12 mouse cellular contexts compared by ENCODE assay signal in genomic region chr17:16176782-16177510, GRCm38 (mm10).
DNase-seq lines count a peak whose midpoint lies in the region; ATAC-seq and TF ChIP-seq lines count a peak whose summit lies in the region.
"Had no signal": no experiment of that assay in that cellular context is flagged by ENCODE, and none has a peak within 500 bp of the region (broad histone marks: within the 10 kb centered on the region; RNA-seq: fewer than 3 reads in every experiment).

No protein-coding gene starts in this region.

- 0 out of 2 replicates have a peak, but pooled peaks have one; percentile 46 for ATAC-seq in forebrain, embryonic 11.5 days (replicated peaks; ENCODE audit: low FRiP score)
- no peak for ATAC-seq in forebrain, embryonic 15.5 days (replicated peaks)
- ATAC-seq in lung, embryonic 14.5 days (ENCODE audit: insufficient read depth) = peak; percentile 41; the same call in 1 of the 2 replicates
- ATAC-seq: liver, postnatal 0 days had no signal

- H3K9me3 ChIP-seq in forebrain, embryonic 11.5 days (ENCODE audit: control insufficient read depth, low read length) = no peaks in the 10 kb centered on the region
- no peaks in the 10 kb centered on the region for H3K9me3 ChIP-seq in forebrain, embryonic 15.5 days
- no peaks in the 10 kb centered on the region for H3K9me3 ChIP-seq in lung, embryonic 14.5 days (ENCODE audit: low read depth, low read length)

- no peak overlapping the region for H3K4me2 ChIP-seq in forebrain, embryonic 11.5 days (ENCODE audit: low read depth, low read length, severe bottlenecking)
- no peak overlapping the region for H3K4me2 ChIP-seq in forebrain, embryonic 15.5 days (replicated peaks)
- no peak overlapping the region for H3K4me2 ChIP-seq in lung, embryonic 14.5 days

- 40% methylated on average over 8 of the region's 8 CpGs for WGBS in forebrain, embryonic 11.5 days
- 42% methylated on average over 8 of the region's 8 CpGs for WGBS in forebrain, embryonic 15.5 days
- 33% methylated on average over 8 of the region's 8 CpGs for WGBS in lung, embryonic 14.5 days

- H3K4me3 ChIP-seq in forebrain, embryonic 11.5 days (ENCODE audit: low read depth, low read length) = no peak overlapping the region
- H3K4me3 ChIP-seq in forebrain, embryonic 15.5 days = no peak overlapping the region
- H3K4me3 ChIP-seq in lung, embryonic 14.5 days (ENCODE audit: low read depth, low read length) = no peak overlapping the region

- no peak overlapping the region for H3K27ac ChIP-seq in forebrain, embryonic 11.5 days (ENCODE audit: low read depth, low read length)
- H3K27ac ChIP-seq in forebrain, embryonic 15.5 days (replicated peaks) = no peak overlapping the region
- peak overlapping the region; percentile 18; the same call in 1 of the 2 replicates for H3K27ac ChIP-seq in lung, embryonic 14.5 days (ENCODE audit: low read depth)

- H3K27me3 ChIP-seq in forebrain, embryonic 11.5 days (ENCODE audit: control insufficient read depth, insufficient read depth, low read length) = no peaks in the 10 kb centered on the region
- no peaks in the 10 kb centered on the region for H3K27me3 ChIP-seq in forebrain, embryonic 15.5 days
- H3K27me3 ChIP-seq in lung, embryonic 14.5 days (ENCODE audit: insufficient read depth, low read length) = no peaks in the 10 kb centered on the region

- no peaks in the 10 kb centered on the region for H3K4me1 ChIP-seq in forebrain, embryonic 11.5 days (replicated peaks; ENCODE audit: control insufficient read depth, insufficient read depth, low read length)
- 0 out of 2 replicates have a peak, but pooled peaks cover 3% of the 10 kb centered on the region for H3K4me1 ChIP-seq in forebrain, embryonic 15.5 days
- H3K4me1 ChIP-seq in lung, embryonic 14.5 days (ENCODE audit: insufficient read depth) = no peaks in the 10 kb centered on the region

- H3K9ac ChIP-seq in forebrain, embryonic 11.5 days (ENCODE audit: low read length) = no peak overlapping the region
- no peak overlapping the region for H3K9ac ChIP-seq in forebrain, embryonic 15.5 days (replicated peaks)
- no peak overlapping the region for H3K9ac ChIP-seq in lung, embryonic 14.5 days
- H3K9ac ChIP-seq: liver, postnatal 0 days had no signal

- DNase-seq in forebrain, embryonic 11.5 days (ENCODE audit: low spot score) = no peak
- peak; percentile 36 for DNase-seq in lung, embryonic 14.5 days
- DNase-seq in lung, postnatal 36 days = no peak
- DNase-seq in hindlimb bud, embryonic 11.5 days (ENCODE audit: extremely low spot score, low read depth, low spot score) = peak; percentile 30
- peak; percentile 64 for DNase-seq in retina, postnatal 1 day
- no peak for DNase-seq in thymus, postnatal 10 days (ENCODE audit: low spot score in 2 of 2)
- DNase-seq in layer of hippocampus, adult 11-12 months (ENCODE audit: low spot score) = no peak
- DNase-seq: adrenal gland, postnatal 10 days; gastrocnemius, postnatal 36 days; layer of hippocampus, adult 9-11 months; liver, postnatal 0 days had no signal

- H3K36me3 ChIP-seq in forebrain, embryonic 11.5 days (ENCODE audit: control insufficient read depth, insufficient read depth, low read length) = no peaks in the 10 kb centered on the region
- no peaks in the 10 kb centered on the region for H3K36me3 ChIP-seq in forebrain, embryonic 15.5 days
- H3K36me3 ChIP-seq in lung, embryonic 14.5 days (ENCODE audit: insufficient read depth) = no peaks in the 10 kb centered on the region

- no peak for TF ChIP-seq CTCF in lung, embryonic 14.5 days (IDR thresholded peaks at IDR 0.05; ENCODE audit: low read depth)

Comparison
In these comparisons a context has a peak if more than half of its experiments do, and no peak if none do; other contexts are left out.
1. DNase-seq: peak in lung, embryonic 14.5 days (single experiment), hindlimb bud, embryonic 11.5 days (single experiment) and retina, postnatal 1 day (single experiment); none in forebrain, embryonic 11.5 days (single experiment), lung, postnatal 36 days (single experiment), thymus, postnatal 10 days (0 of 2) and layer of hippocampus, adult 11-12 months (single experiment).